In the genomic region with DNA sequence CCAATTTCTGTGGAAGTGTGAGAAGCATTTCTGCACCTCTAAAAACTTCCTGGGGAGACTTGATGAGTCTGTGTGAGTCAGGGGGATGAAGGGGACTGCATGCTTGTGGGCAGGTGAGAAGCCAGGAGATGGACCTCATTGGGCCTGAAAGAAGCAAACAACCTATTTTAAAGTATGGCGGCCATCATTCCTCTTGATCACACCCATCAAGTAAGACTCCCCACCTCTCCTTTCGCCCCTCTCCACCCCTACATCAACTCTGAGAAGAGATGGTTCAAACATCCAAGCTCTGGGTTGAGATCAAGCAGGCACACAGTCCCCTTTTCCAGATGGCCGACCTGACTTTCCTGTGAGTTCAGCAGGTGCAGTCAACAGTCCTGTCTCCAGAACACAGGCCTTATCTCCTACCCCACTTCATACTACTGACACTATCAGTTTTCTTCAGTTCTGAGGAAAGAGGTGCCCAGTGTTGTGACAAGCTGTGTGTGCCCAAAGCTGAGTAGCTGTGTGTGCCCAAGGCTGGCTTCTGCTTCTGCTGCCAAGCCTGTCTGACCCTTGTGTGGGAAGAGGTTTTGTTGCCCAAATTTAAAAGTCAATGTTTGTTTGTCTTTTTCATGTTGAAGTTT, we compare ENCODE assay signal across 44 mouse cellular contexts. TPM values are rescaled to one million over a fixed set of nuclear protein-coding genes. Genes with fewer than 3 reads are reported as not detected.
DNase-seq lines count a peak whose midpoint lies in the region; ATAC-seq and TF ChIP-seq lines count a peak whose summit lies in the region.
"Had no signal": no experiment of that assay in that cellular context is flagged by ENCODE, and none has a peak within 500 bp of the region (broad histone marks: within the 10 kb centered on the region; RNA-seq: fewer than 3 reads in every experiment).

No protein-coding gene starts in this region.

- no peak overlapping the region for H3K4me3 ChIP-seq in MEL (ENCODE audit: control insufficient read depth in 1 of 2, insufficient read depth in 1 of 2, low read depth in 2 of 2, low read length in 2 of 2)
- no peak overlapping the region for H3K4me3 ChIP-seq in liver, embryonic 11.5 days (ENCODE audit: low read depth, low read length)
- H3K4me3 ChIP-seq in liver, embryonic 16.5 days (ENCODE audit: low read depth, low read length): no peak overlapping the region
- no peak overlapping the region for H3K4me3 ChIP-seq in thymus, adult 2 months (ENCODE audit: control insufficient read depth, insufficient read depth, low read length)
- H3K4me3 ChIP-seq: embryonic facial prominence, embryonic 12.5 days; forebrain, embryonic 12.5 days; hindbrain, embryonic 15.5 days; kidney, embryonic 15.5 days; left cerebral cortex, adult 2 months; limb, embryonic 13.5 days had no signal

- no peaks in the 10 kb centered on the region for H3K27me3 ChIP-seq in MEL (ENCODE audit: control insufficient read depth in 1 of 2, insufficient read depth in 2 of 2, low read length in 2 of 2)
- H3K27me3 ChIP-seq in liver, embryonic 11.5 days (replicated peaks; ENCODE audit: control insufficient read depth, insufficient read depth, low read length): no peaks in the 10 kb centered on the region
- H3K27me3 ChIP-seq in liver, embryonic 16.5 days (ENCODE audit: control insufficient read depth, insufficient read depth, low read depth, low read length): no peaks in the 10 kb centered on the region
- no peaks in the 10 kb centered on the region for H3K27me3 ChIP-seq in thymus, adult 2 months (ENCODE audit: control insufficient read depth, insufficient read depth, low read length)
- H3K27me3 ChIP-seq: embryonic facial prominence, embryonic 12.5 days; forebrain, embryonic 12.5 days; hindbrain, embryonic 15.5 days; kidney, embryonic 15.5 days; limb, embryonic 13.5 days had no signal

- TF ChIP-seq RAD21 in MEL (IDR thresholded peaks at IDR 0.05; ENCODE audit: low read depth, low read length): no peak

- H3K9me3 ChIP-seq in MEL (replicated peaks; ENCODE audit: insufficient read depth, low read length): no peaks in the 10 kb centered on the region
- no peaks in the 10 kb centered on the region for H3K9me3 ChIP-seq in liver, embryonic 11.5 days (ENCODE audit: control insufficient read depth, low read length)
- H3K9me3 ChIP-seq in liver, embryonic 16.5 days (replicated peaks; ENCODE audit: control insufficient read depth, low read length): no peaks in the 10 kb centered on the region
- H3K9me3 ChIP-seq: embryonic facial prominence, embryonic 12.5 days; forebrain, embryonic 12.5 days; hindbrain, embryonic 15.5 days; kidney, embryonic 15.5 days; limb, embryonic 13.5 days had no signal

- TF ChIP-seq CTCF in MEL (IDR thresholded peaks at IDR 0.05 in 2 of 3, conservative IDR thresholded peaks at IDR 0.05 in 1 of 3; ENCODE audit: control insufficient read depth in 1 of 3, insufficient read depth in 1 of 3, low read depth in 2 of 3, low read length in 3 of 3, poor library complexity in 1 of 3, severe bottlenecking in 1 of 3): no peak
- no peak for TF ChIP-seq CTCF in thymus, adult 2 months (IDR thresholded peaks at IDR 0.05; ENCODE audit: borderline replicate concordance, control insufficient read depth, extremely low read depth, insufficient read depth, low read length, poor library complexity)

- peak in 1 of 2 experiments; percentile 14; a peak in 1 of 4 replicates for TF ChIP-seq EP300 in MEL (IDR thresholded peaks at IDR 0.05; ENCODE audit: low read depth in 1 of 2, low read length in 2 of 2)

- TF ChIP-seq POLR2A in MEL (IDR thresholded peaks at IDR 0.05; ENCODE audit: control insufficient read depth in 1 of 2, insufficient read depth in 1 of 2, low read depth in 1 of 2, low read length in 2 of 2, poor library complexity in 1 of 2): no peak
- TF ChIP-seq POLR2A in thymus, adult 2 months (IDR thresholded peaks at IDR 0.05; ENCODE audit: control insufficient read depth, extremely low read depth, insufficient read depth, low read length, poor library complexity): no peak

- no peak overlapping the region for H3K27ac ChIP-seq in MEL (ENCODE audit: control insufficient read depth, low read depth, low read length)
- peak overlapping the region; percentile 8; the same call in 1 of the 2 replicates for H3K27ac ChIP-seq in liver, embryonic 11.5 days (ENCODE audit: low read depth, low read length)
- H3K27ac ChIP-seq in liver, embryonic 16.5 days (ENCODE audit: low read length): peak overlapping the region; percentile 73
- no peak overlapping the region for H3K27ac ChIP-seq in thymus, adult 2 months (ENCODE audit: control insufficient read depth, insufficient read depth, low read length)
- H3K27ac ChIP-seq: embryonic facial prominence, embryonic 12.5 days; forebrain, embryonic 12.5 days; hindbrain, embryonic 15.5 days; kidney, embryonic 15.5 days; left cerebral cortex, adult 2 months; limb, embryonic 13.5 days had no signal

- H3K79me2 ChIP-seq in MEL (ENCODE audit: control insufficient read depth, insufficient read depth, low read length, poor library complexity): no peaks in the 10 kb centered on the region

- H3K9ac ChIP-seq in MEL (ENCODE audit: control insufficient read depth, low read depth, low read length, poor library complexity, severe bottlenecking): no peak overlapping the region
- H3K9ac ChIP-seq in liver, embryonic 11.5 days (ENCODE audit: low read depth, low read length): no peak overlapping the region
- peak overlapping the region; percentile 41 for H3K9ac ChIP-seq in liver, embryonic 16.5 days (ENCODE audit: low read depth, low read length)
- H3K9ac ChIP-seq: embryonic facial prominence, embryonic 12.5 days; forebrain, embryonic 12.5 days; forebrain, postnatal 0 days; hindbrain, embryonic 15.5 days; kidney, embryonic 15.5 days; limb, embryonic 13.5 days had no signal

- H3K36me3 ChIP-seq in MEL (ENCODE audit: control insufficient read depth in 1 of 2, insufficient read depth in 2 of 2, low read length in 2 of 2): no peaks in the 10 kb centered on the region
- no peaks in the 10 kb centered on the region for H3K36me3 ChIP-seq in liver, embryonic 11.5 days (ENCODE audit: control insufficient read depth, insufficient read depth, low read length)
- H3K36me3 ChIP-seq in liver, embryonic 16.5 days (ENCODE audit: control insufficient read depth, insufficient read depth): no peaks in the 10 kb centered on the region
- no peaks in the 10 kb centered on the region for H3K36me3 ChIP-seq in thymus, adult 2 months (ENCODE audit: control insufficient read depth, insufficient read depth, low read length)
- H3K36me3 ChIP-seq: embryonic facial prominence, embryonic 12.5 days; forebrain, embryonic 12.5 days; hindbrain, embryonic 15.5 days; kidney, embryonic 15.5 days; limb, embryonic 13.5 days had no signal

- peak overlapping the region; percentile 4; the same call in 1 of the 2 replicates for H3K4me2 ChIP-seq in liver, embryonic 11.5 days
- H3K4me2 ChIP-seq in liver, embryonic 16.5 days (ENCODE audit: low read depth, low read length): peak overlapping the region; percentile 45
- H3K4me2 ChIP-seq: embryonic facial prominence, embryonic 12.5 days; forebrain, embryonic 12.5 days; heart, embryonic 11.5 days; hindbrain, embryonic 15.5 days; kidney, embryonic 15.5 days; limb, embryonic 13.5 days; midbrain, embryonic 11.5 days had no signal

- DNase-seq in MEL (ENCODE audit: low read depth, low spot score): no peak
- peak; percentile 62 for DNase-seq in c-Kit-positive CD71-positive TER-119-positive erythroid progenitor cells, embryonic 14.5 days (ENCODE audit: low spot score)
- DNase-seq in liver, embryonic 11.5 days (ENCODE audit: low spot score): no peak
- DNase-seq in kidney, adult 9 months: no peak
- DNase-seq in urinary bladder, postnatal 14 days (ENCODE audit: low spot score): no peak
- no peak for DNase-seq in thymus, postnatal 14 days
- no peak for DNase-seq in thymus, adult 2 months
- DNase-seq: adrenal gland, adult 2 months; adrenal gland, postnatal 36 days; cerebellum, adult 9-11 months; embryo, embryonic 11 days; forebrain, postnatal 0 days; gastrocnemius, postnatal 25 days; heart, adult 18-20 months; heart, postnatal 36 days; kidney, adult 11 months; kidney, postnatal 25 days; lung, adult 2 months; lung, postnatal 10 days; right cerebral cortex, postnatal 25 days; thymus, adult 18-20 months; thymus, postnatal 4 days had no signal

- WGBS in liver, embryonic 11.5 days: 75% methylated on average over 3 of the region's 3 CpGs
- WGBS in liver, embryonic 16.5 days (ENCODE audit: insufficient replicate concordance): 56% methylated on average over 3 of the region's 3 CpGs
- 90% methylated on average over 3 of the region's 3 CpGs for WGBS in thymus, adult 2 months

- H3K4me1 ChIP-seq in MEL (ENCODE audit: control insufficient read depth in 1 of 2, insufficient read depth in 2 of 2, low read length in 2 of 2): peaks cover 0 to 4% of the 10 kb centered on the region in 2 experiments; a peak in 2 of 4 replicates
- H3K4me1 ChIP-seq in liver, embryonic 11.5 days (replicated peaks; ENCODE audit: control insufficient read depth, insufficient read depth, low read length): peaks cover 25% of the 10 kb centered on the region
- H3K4me1 ChIP-seq in liver, embryonic 16.5 days (ENCODE audit: control insufficient read depth, low read depth, low read length): peaks cover 63% of the 10 kb centered on the region
- H3K4me1 ChIP-seq in thymus, adult 2 months (replicated peaks; ENCODE audit: control insufficient read depth, insufficient read depth, low read length): no peaks in the 10 kb centered on the region
- H3K4me1 ChIP-seq: embryonic facial prominence, embryonic 12.5 days; hindbrain, embryonic 15.5 days; kidney, embryonic 15.5 days; limb, embryonic 13.5 days had no signal

- ATAC-seq in liver, embryonic 11.5 days (replicated peaks; ENCODE audit: low FRiP score): peak; percentile 75
- peak; percentile 91 for ATAC-seq in liver, embryonic 16.5 days (ENCODE audit: low read depth)
- ATAC-seq: activated CD4-positive, CD25-positive, alpha-beta regulatory T cell, adult 4 months; CD4-positive, CD25-positive, alpha-beta regulatory T cell, adult 4 months; forebrain, postnatal 0 days; inflammation-experienced regulatory T-cells, adult 6 months; midbrain, embryonic 16.5 days had no signal

RNA-seq across cellular contexts. Expression of a gene that starts 3.7 kb away (rescaled TPM):
- not detected in 2 replicates for total RNA-seq in MEL (2012; rRNA removed)
- under 1 TPM in 1 of 2 experiments, not detected in 1; 0.07 TPM for polyA plus RNA-seq in MEL (2012; ENCODE audit: insufficient read depth in 1 of 2, insufficient read length in 2 of 2, low read depth in 1 of 2, low replicate concordance in 2 of 2, missing spikeins in 1 of 2)
- not detected in 2 replicates for polyA plus RNA-seq in liver, embryonic 11.5 days (2014; fragmentation: Nextera tagmentation; extraction: Ambion mirVana)
- 0.27 and 2.1 TPM in 2 replicates for polyA plus RNA-seq in liver, embryonic 16.5 days (2015; fragmentation: Nextera tagmentation; extraction: Ambion mirVana)
- polyA plus RNA-seq in thymus, adult 2 months (2012; rRNA removed): 5.2 and 6.4 TPM in 2 replicates
- total RNA-seq: adrenal gland, postnatal 36 days; forebrain, postnatal 0 days; gastrocnemius, postnatal 25 days; neutrophil, adult 5-6 weeks had no signal
- polyA plus RNA-seq: activated CD4-positive, CD25-positive, alpha-beta regulatory T cell, adult 4 months; adrenal gland, adult 2 months; CD4-positive, CD25-positive, alpha-beta regulatory T cell, adult 4 months; embryonic facial prominence, embryonic 12.5 days; forebrain, embryonic 12.5 days; heart, embryonic 11.5 days; inflammation-experienced regulatory T-cells, adult 6 months; midbrain, embryonic 11.5 days had no signal

RNA-seq across cellular contexts. Expression of a gene that starts 11.7 kb away (rescaled TPM):
- not detected in 2 replicates for total RNA-seq in MEL (2012; rRNA removed)
- not detected for polyA plus RNA-seq in MEL (2012; ENCODE audit: insufficient read depth in 1 of 2, insufficient read length in 2 of 2, low read depth in 1 of 2, low replicate concordance in 2 of 2, missing spikeins in 1 of 2)
- not detected in 2 replicates for polyA plus RNA-seq in liver, embryonic 11.5 days (2014; fragmentation: Nextera tagmentation; extraction: Ambion mirVana)
- polyA plus RNA-seq in liver, embryonic 16.5 days (2015; fragmentation: Nextera tagmentation; extraction: Ambion mirVana): not detected in 2 replicates
- not detected in 2 replicates for polyA plus RNA-seq in thymus, adult 2 months (2012; rRNA removed)
- total RNA-seq: adrenal gland, adult 2 months; adrenal gland, postnatal 36 days; forebrain, postnatal 0 days; gastrocnemius, postnatal 25 days; heart, adult 18-20 months; heart, postnatal 36 days; layer of hippocampus, postnatal 14 days; left cerebral cortex, adult 2 months; left cerebral cortex, postnatal 25 days; neutrophil, adult 5-6 weeks had no signal
- polyA plus RNA-seq: activated CD4-positive, CD25-positive, alpha-beta regulatory T cell, adult 4 months; adrenal gland, adult 2 months; brain, embryonic 14.5 days; CD4-positive, CD25-positive, alpha-beta regulatory T cell, adult 4 months; embryonic facial prominence, embryonic 12.5 days; forebrain, embryonic 12.5 days; forebrain, postnatal 0 days; heart, embryonic 11.5 days; heart, embryonic 16.5 days; hindbrain, embryonic 15.5 days; inflammation-experienced regulatory T-cells, adult 6 months; kidney, embryonic 15.5 days; limb, embryonic 13.5 days; midbrain, embryonic 11.5 days; midbrain, embryonic 16.5 days; neural tube, embryonic 11.5 days; spleen, adult 2 months; stomach, embryonic 14.5 days had no signal

RNA-seq across cellular contexts. Expression of a gene that starts 26.6 kb away (rescaled TPM):
- 65.0 and 73.4 TPM in 2 replicates for total RNA-seq in MEL (2012; rRNA removed)
- 10 to 100 TPM in 1 of 2 experiments, not detected in 1; 49.2 TPM for polyA plus RNA-seq in MEL (2012; ENCODE audit: insufficient read depth in 1 of 2, insufficient read length in 2 of 2, low read depth in 1 of 2, low replicate concordance in 2 of 2, missing spikeins in 1 of 2)
- polyA plus RNA-seq in liver, embryonic 11.5 days (2014; fragmentation: Nextera tagmentation; extraction: Ambion mirVana): 3.2 and 4.2 TPM in 2 replicates
- 2.7 and 3.2 TPM in 2 replicates for polyA plus RNA-seq in liver, embryonic 16.5 days (2015; fragmentation: Nextera tagmentation; extraction: Ambion mirVana)
- 14.2 and 19.1 TPM in 2 replicates for polyA plus RNA-seq in thymus, adult 2 months (2012; rRNA removed)
- total RNA-seq: gastrocnemius, postnatal 25 days had no signal
- polyA plus RNA-seq: heart, embryonic 11.5 days had no signal

RNA-seq across cellular contexts. Expression of a gene that starts 36.1 kb away (rescaled TPM):
- not detected in 2 replicates for total RNA-seq in MEL (2012; rRNA removed)
- polyA plus RNA-seq in MEL (2012; ENCODE audit: insufficient read depth in 1 of 2, insufficient read length in 2 of 2, low read depth in 1 of 2, low replicate concordance in 2 of 2, missing spikeins in 1 of 2): not detected
- not detected in 2 replicates for polyA plus RNA-seq in liver, embryonic 11.5 days (2014; fragmentation: Nextera tagmentation; extraction: Ambion mirVana)
- polyA plus RNA-seq in liver, embryonic 16.5 days (2015; fragmentation: Nextera tagmentation; extraction: Ambion mirVana): not detected in 2 replicates
- not detected in 2 replicates for polyA plus RNA-seq in thymus, adult 2 months (2012; rRNA removed)
- total RNA-seq: adrenal gland, adult 2 months; adrenal gland, postnatal 36 days; forebrain, postnatal 0 days; gastrocnemius, postnatal 25 days; heart, adult 18-20 months; heart, postnatal 36 days; layer of hippocampus, adult 18-20 months; layer of hippocampus, postnatal 14 days; left cerebral cortex, adult 2 months; left cerebral cortex, postnatal 25 days; neutrophil, adult 5-6 weeks had no signal
- polyA plus RNA-seq: activated CD4-positive, CD25-positive, alpha-beta regulatory T cell, adult 4 months; adrenal gland, adult 2 months; brain, embryonic 14.5 days; CD4-positive, CD25-positive, alpha-beta regulatory T cell, adult 4 months; embryonic facial prominence, embryonic 12.5 days; forebrain, embryonic 12.5 days; heart, embryonic 11.5 days; heart, embryonic 16.5 days; hindbrain, embryonic 15.5 days; inflammation-experienced regulatory T-cells, adult 6 months; limb, embryonic 13.5 days; lung, adult 2 months; midbrain, embryonic 11.5 days; midbrain, embryonic 16.5 days; neural tube, embryonic 11.5 days; spleen, adult 2 months; stomach, embryonic 14.5 days had no signal

RNA-seq across cellular contexts. Expression of a gene that starts 48.6 kb away (rescaled TPM):
- total RNA-seq in MEL (2012; rRNA removed): not detected in 2 replicates
- polyA plus RNA-seq in MEL (2012; ENCODE audit: insufficient read depth in 1 of 2, insufficient read length in 2 of 2, low read depth in 1 of 2, low replicate concordance in 2 of 2, missing spikeins in 1 of 2): not detected
- not detected in 2 replicates for polyA plus RNA-seq in liver, embryonic 11.5 days (2014; fragmentation: Nextera tagmentation; extraction: Ambion mirVana)
- not detected in 2 replicates for polyA plus RNA-seq in liver, embryonic 16.5 days (2015; fragmentation: Nextera tagmentation; extraction: Ambion mirVana)
- polyA plus RNA-seq in thymus, adult 2 months (2012; rRNA removed): 0.20 and 0.45 TPM in 2 replicates
- total RNA-seq: adrenal gland, adult 2 months; adrenal gland, postnatal 36 days; forebrain, postnatal 0 days; gastrocnemius, postnatal 25 days; heart, adult 18-20 months; heart, postnatal 36 days; layer of hippocampus, adult 18-20 months; layer of hippocampus, postnatal 14 days; left cerebral cortex, adult 2 months; left cerebral cortex, postnatal 25 days; neutrophil, adult 5-6 weeks had no signal
- polyA plus RNA-seq: activated CD4-positive, CD25-positive, alpha-beta regulatory T cell, adult 4 months; adrenal gland, adult 2 months; brain, embryonic 14.5 days; CD4-positive, CD25-positive, alpha-beta regulatory T cell, adult 4 months; embryonic facial prominence, embryonic 12.5 days; forebrain, embryonic 12.5 days; forebrain, postnatal 0 days; heart, embryonic 11.5 days; heart, embryonic 16.5 days; hindbrain, embryonic 15.5 days; inflammation-experienced regulatory T-cells, adult 6 months; kidney, embryonic 15.5 days; limb, embryonic 13.5 days; lung, adult 2 months; midbrain, embryonic 11.5 days; midbrain, embryonic 16.5 days; neural tube, embryonic 11.5 days; stomach, embryonic 14.5 days had no signal

Comparison
In these comparisons a context has a peak if more than half of its experiments do, and no peak if none do; other contexts are left out.
1. H3K27ac ChIP-seq: peak in liver, embryonic 11.5 days (single experiment) and liver, embryonic 16.5 days (single experiment); none in MEL (single experiment) and thymus, adult 2 months (single experiment).